Mouse (Mus musculus) lung, postnatal 0 days (tissue): Measurements from ENCODE around the gene Rerg.

Experiments used
- CTCF ChIP-seq: IDR thresholded peaks from 2 replicates; pipeline ENCODE4 v1.5.1; 2016; ENCODE audit warnings: antibody characterized with exemption, mild to moderate bottlenecking
- EP300 ChIP-seq: IDR thresholded peaks from 2 replicates; pipeline ENCODE4 v1.6.1; 2016; ENCODE audit warnings: antibody characterized with exemption, mild to moderate bottlenecking, control low read depth

DNA sequence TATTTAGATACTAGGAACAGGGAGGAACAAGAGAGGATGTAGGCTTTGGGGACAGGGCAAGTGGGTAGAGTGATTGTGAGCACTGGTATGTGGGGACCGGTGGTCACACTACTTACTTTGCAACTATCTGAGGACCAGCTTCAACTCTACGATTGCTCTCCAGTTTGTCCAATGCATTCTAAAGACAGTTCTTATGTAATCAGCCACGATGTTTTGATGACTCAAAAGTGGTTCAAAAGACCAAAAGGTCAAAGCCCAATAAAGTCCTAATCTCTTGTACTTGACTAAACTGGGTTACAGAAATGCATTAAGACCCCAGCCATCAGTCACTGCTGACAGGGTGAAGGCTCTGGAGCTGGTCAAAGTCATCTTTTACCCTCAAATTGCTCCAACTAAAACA is 45.3 kb downstream of the Rerg start:
- no peak for TF ChIP-seq CTCF
- TF ChIP-seq EP300 = no peak
